Mouse (Mus musculus): ENCODE measurements around the gene 1110051M20Rik.

The 1110051M20Rik gene

DNA sequence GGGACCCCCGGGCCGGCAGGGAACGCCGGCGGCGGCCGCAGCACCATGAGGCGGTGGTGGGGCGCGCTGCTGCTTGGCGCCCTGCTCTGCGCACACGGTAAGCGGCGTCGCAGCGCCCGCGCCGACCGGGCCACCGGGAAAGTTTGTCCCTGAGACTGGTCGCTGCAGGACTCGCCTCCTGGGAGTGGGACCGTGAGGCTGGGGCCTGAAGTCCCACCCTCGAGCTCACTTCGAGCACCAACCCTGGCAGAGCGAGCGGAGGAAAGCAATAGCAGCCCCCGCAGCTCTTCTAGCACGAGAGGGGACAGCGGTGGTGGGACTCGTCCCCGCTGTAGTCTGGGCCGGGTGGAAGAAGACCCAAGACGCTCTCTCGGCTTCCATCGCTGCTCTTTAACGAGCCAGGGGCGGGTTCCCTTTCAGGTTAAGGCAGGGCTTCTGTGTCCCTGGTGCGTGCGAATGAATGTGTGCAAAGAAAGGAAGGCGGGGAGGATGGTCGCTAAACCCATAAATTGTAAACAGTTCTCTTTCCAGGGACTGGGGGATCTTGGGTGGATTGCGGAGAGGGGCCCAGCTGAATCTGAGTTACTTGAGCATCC is 13.2 kb upstream of the 1110051M20Rik start:
- DNase-seq (ENCODE audit: low spot score): peak; percentile 51

DNA sequence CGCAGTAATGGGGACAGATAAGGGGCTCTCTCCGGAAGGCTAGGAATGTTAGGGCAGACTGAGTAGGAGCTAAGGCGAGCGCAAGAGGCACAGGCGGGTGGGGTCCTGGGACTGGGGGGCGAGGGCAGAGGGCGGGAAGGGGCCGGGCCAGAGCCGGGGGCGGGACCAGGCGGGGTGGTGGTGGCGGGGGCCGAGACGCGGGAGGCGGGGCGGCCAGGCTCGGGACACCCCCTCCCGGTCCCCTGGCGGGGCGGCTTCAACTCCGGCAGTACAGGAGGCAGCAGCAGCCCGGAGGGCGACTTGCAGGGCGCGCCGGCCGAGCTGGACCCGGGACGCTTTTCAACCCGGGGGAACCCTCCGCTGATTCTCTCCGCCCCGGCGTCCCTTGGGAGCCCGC is 12.8 kb upstream of the 1110051M20Rik start, which contains the start of gene Lrp4:
Gene Lrp4, plus strand, starts transcription at position 253 of the 397 bp plus-strand sequence.
- DNase-seq (ENCODE audit: low spot score): peak; percentile 73

DNA sequence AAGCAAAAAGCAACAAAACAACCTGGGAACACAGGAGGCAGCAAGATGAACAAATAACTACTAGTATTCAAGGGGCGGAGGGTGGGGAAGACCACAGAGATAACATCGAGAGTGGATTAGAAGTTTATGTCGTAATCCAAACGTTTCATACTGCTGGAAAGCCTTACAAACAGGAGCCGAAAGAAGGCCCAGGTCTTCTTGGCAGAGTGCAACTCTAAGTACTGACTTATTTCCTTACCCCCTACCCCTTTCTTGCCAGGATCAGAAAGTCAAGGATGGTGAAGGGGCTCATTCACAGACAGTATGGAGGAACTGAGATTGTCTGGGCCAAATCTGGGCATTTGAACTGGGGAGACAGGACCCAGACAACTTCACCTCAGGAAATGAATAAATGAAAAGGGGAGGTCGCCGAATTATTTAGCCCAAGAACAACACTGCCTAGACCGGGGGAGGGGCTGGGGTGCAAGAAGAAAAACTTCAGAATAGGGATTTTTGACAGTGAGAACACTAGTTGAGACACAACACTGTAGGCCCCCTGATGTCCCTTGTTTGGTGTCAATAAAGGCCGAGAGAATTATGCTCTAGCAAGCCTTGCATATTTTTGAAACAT is 12.1 kb upstream of the 1110051M20Rik start:
- no peak for DNase-seq (ENCODE audit: low spot score)

DNA sequence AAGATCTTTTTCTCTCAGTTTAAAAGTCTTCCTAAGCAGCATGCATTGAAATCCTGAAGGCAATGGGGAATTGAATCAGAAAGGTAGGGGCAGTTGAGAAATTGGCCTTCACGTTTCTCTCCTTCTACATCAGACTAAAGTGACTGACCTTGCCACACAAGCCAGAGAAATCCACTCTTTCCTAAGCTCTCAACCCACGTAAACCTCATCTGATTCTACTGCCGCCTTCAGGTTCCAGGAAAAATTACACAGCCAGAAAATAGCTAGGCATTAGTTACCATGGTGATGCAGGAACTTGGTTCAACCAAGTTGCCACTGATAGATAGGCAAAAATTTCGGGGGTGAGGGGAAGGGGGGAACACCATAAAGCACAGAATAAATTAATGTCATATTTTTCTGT is 11.3 kb upstream of the 1110051M20Rik start:
- no peak for DNase-seq (ENCODE audit: low spot score)

DNA sequence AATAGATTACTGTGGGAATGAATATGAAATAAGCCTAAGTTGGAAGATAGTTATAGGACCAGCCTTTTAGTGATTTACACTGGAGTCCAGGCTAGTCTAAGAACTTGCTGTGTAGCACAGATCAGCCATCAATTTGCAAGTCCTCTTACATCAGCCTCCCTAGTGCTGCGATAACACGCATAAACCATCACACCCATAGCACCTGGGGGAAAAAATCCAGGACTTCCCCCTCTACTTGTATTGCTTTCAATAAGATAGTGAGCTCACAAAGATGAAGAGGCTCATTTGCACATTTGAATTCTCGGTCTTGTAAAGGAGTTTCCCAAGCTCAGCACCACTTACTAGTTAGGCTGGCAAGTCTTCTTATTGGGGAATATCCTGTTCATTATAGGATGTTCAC is 9.9 kb upstream of the 1110051M20Rik start:
- no peak for DNase-seq (ENCODE audit: low spot score)

DNA sequence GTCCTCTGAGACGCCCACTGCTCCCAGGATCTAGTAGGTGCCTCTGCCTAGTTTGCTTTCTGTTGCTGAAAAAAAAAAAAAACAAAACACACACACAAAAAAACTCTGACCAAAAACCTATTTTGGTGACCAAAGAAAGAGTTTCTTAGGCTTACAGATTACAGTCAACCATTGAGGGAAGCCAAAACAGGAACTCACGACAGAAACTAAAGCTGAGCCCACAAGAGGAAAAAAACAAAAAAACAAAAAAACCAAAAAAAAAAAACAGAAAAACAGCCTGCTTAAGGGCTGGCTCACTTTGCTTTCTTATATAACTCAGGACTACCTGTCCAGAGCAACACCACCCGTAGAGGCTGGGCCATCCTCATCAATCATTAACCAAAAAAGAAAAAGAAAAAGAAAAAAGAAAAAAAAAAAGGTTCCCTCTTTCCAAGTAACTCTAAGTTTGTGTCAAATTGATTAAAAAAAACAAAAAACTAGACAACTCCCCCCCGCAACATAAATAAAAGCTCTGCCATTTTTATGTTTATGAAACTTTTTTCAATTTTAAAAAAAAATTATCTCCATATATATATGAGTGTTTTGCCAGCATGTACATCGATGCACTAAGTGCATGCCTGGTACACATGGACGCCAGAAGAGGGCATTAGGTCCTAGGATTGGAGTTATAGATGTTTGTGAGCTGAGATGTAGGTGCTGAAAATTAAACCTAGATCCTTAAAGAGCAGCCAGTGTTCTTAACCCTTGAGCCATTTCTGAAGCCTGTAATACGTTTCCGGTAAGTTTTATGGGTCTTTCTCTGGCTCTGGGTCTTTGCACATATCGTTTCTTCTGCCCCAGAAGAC is 8.9 kb upstream of the 1110051M20Rik start:
- DNase-seq (ENCODE audit: low spot score): no peak

DNA sequence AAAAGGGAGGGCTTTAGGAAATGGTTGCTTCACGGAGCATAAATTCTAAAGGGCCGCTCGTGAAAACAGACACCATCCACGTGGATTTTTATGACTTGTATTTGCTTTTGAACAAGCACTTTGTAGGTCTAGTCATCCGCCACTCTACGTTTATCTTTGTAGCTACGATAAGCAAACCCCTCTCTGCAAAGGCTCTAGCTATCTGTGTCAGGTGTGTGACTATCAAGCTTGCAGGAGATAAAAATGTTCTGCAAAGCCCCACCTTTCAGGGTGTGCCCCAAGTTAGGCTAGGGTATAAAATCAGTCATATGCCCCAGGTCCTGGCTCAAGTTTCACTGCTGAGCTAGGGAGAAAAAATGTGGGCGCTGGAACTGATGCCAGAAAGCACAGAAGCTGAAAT is 8.2 kb upstream of the 1110051M20Rik start:
- DNase-seq (ENCODE audit: low spot score): no peak

DNA sequence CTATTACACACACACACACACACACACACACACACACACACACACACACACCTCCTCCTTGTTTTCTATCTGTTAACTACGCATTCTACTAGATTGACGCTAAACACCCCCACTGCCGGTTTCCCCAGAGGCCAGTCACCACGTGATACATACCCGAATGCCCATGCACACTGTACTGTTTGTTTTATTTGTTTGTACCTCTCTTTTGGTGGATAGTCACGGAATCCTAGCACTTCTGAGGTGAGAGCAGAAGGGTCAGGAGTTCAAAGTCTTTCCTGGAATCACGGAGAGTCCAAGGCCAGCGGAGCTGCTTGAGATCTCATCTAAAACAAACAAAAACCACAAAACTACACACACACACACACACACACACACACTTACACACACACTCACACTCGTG is 5.8 kb upstream of the 1110051M20Rik start:
- no peak for DNase-seq (ENCODE audit: low spot score)

DNA sequence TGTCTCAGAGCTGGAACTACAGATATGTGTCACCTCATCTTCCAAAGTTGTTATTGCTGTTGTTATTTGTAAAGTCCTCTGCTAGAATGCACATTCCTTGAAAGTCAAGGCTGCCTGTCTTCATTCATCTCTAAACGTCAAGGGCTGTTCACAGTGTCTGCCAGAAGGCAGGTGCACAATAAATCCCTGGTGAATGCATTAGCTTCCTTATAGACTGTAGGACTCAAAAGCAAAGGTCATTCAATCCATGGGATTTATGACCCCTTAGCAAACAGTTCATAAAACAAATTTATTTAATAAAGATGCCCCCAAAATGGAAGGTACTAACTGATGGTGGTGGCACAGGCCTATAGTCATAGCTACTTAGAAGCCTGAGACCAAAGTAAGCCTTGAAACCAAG is 5.2 kb upstream of the 1110051M20Rik start:
- DNase-seq (ENCODE audit: low spot score): no peak

DNA sequence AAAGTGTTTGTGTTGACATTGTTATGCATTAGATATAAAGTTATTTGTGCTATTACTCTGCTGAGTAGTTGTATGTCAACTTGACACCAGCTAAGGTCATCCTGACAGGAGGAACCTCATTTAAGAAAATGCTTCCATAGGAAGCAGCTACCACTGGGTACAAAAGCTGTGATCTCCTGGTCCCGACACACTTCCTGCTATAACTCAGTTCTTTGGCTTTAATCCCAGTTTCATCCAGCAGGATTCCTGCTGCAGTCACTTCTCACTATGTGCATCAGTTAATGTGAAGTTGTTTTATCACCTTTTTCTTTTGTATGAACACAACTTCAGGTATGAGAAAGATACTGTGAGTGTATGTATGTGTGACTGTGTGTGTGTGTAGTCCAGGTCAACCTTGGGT is 2.3 kb downstream of the 1110051M20Rik start:
- DNase-seq (ENCODE audit: low spot score): no peak

DNA sequence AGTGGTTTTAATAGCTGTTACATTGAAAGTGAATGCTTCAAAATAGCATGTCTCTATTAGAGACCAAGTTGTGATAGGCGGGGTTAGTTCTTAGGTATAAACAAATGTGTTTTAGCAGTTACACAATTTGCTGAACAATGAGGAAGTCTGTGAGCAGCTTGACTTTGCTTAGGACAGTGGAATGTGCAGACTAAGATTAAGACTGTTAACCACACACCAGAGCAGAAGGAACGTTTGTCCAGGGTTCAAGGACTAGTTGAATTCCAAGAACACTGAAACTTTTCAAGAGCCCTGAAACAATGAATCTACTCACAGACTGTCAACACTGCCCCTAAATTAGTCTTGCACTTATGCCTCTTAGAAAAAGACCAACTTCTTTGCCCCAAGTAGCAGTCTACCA is 2.8 kb downstream of the 1110051M20Rik start:
- no peak for DNase-seq (ENCODE audit: low spot score)

DNA sequence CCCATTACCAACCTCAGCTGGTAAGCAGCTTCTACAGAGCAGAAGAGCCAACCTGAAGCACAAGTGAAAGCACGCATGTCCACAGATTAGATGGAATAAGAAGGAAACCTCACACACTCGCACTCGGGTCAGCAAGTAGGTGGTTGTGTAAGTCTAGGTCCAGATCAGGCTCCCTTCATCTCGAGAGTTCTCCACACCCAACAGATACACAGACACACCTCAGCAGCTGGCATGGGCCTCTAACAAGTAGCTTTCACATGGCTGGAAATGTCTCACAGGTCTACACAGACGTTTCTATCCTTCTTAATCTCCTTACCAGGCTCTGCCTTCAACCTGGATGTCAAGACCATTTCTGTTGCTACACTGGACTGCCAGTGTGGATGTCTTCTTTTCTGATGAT is 3.8 kb downstream of the 1110051M20Rik start:
- no peak for DNase-seq (ENCODE audit: low spot score)

DNA sequence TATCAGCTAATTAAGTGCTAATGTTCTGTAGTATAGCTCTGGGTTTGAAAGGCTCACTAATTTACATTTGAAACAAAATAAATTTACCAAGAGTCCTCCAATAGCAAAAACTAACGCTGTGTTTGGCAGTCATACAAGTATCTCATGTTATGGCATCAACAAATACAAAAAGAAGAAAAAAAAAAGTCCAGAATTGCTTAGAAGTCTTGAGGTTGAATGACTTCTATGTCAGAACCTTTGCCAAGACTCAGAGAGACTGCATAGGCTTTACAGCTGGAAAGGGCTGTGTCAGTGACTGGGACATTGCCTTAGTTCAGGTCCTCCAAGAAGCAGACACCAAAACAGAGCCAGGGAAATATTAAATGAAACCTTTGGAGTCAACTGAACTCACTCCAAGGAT is 4.6 kb downstream of the 1110051M20Rik start:
- DNase-seq (ENCODE audit: low spot score): no peak

DNA sequence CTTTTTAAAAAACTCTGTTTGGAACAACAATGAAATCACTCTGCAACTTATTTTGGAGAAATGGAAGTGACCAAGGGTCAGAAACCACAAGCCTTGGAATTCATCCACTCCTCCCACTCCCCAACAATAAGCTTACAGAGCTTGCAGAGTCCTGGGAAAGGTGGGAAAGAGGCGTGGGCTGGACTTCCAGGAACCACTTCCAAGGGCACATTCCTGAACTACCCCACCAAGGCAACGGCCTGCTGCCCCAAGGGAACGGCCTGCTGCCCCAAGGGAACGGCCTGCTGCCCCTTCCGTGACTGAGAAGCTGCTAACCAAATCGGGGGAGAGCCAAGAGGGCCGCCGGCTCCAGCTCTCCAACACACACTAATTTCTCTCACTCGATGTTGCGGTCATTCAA is 5.2 kb downstream of the 1110051M20Rik start:
- DNase-seq (ENCODE audit: low spot score): no peak

DNA sequence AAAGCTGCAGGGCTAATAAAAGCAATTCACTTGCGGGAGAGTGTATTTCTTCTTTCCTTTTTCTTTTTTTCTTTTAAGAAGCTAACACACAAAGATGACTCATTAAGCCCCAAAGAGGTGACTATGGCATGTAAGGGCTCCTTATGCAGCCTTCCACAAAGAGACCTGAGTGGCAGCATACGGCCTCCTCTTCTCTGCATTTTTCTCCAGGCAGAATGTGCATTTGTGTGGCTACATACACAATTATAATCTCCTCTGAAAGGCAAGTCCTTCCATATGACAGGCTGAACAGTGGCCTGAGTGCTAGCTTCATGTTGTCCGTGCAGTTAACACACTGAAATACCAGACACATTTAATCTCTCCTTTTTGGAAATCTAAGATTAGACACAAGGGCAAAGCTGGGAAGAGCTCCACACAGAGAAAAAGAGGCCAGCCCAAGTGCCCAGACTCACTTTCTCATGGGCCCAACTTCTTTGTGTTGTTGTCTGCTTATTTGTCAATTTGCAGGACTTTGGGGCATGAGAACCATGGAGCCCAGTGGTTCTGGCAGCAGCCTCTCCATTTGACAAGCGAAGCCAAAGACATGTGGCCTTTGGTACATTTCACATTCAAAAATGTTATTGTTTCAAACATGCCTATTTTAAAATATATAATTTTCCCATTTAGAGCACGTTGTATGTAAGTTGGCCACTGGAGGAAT is 7.2 kb downstream of the 1110051M20Rik start:
- DNase-seq (ENCODE audit: low spot score): no peak

DNA sequence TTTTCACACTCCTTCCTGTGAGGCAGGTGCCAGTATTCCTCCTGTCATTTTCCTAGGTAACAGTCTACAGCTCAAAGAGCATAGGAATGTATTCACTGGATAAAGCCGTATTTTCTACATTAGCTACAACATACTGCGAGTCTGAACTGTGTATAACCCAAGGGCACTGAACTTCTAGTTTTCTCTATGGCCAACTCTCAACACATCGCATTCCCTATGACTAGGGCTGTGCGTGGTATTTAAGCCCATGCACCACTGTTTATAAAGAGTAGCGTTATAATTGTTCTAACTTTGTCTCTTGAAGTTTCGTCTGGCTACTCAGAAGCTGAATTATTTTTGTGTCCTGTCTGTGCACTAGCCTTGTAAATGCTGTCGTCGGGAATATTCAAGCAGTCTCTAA is 7.8 kb downstream of the 1110051M20Rik start:
- DNase-seq (ENCODE audit: low spot score): no peak

DNA sequence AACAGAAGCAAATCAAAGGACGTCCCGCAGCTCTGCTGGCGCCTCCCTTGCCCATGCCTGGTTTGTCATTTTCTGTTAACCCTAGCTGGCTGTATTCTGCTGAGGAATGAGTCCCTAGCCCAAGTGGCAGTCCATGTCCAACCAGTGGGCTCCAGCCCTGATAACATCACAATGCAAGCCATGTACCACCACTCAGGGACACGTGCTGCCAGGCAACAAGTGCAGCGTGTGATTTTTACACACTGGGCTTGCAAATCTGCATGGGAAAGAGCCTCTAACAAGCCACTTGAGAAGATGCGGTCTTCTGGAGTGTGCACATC is 13.9 kb downstream of the 1110051M20Rik start:
- no peak for DNase-seq (ENCODE audit: low spot score)

DNA sequence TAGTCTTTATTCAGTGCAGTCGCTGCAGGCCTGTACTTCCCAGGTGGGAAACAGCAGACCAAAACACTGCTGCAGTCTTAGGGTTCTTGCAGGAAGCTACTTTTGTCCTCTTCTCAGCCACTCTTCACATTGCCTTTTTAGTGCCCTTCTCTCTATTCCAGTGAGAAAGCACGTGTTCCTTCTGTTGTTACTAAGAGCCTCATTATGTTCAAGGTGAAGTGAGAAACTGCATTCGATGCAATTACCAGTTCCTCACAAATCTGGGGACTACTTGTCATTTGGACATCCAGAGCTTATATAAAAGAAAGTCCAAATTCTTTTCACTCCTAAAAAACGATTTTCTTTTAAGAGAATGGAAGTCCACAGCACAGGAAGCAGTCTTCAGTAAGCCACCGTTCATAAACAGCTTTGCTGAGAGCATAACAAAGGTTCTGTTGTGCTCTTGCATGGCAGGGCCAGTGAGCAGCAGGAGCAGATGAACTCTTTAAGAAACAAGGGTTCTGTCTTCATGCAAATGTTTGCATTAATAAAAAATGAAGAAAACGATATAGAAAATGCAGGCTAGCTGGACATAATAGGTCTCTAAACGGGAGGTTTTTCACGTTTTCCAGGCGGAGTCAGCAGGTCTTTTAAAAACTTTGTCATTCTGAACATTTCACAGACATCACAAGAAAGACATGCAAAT is 14.4 kb downstream of the 1110051M20Rik start:
- no peak for DNase-seq (ENCODE audit: low spot score)

DNA sequence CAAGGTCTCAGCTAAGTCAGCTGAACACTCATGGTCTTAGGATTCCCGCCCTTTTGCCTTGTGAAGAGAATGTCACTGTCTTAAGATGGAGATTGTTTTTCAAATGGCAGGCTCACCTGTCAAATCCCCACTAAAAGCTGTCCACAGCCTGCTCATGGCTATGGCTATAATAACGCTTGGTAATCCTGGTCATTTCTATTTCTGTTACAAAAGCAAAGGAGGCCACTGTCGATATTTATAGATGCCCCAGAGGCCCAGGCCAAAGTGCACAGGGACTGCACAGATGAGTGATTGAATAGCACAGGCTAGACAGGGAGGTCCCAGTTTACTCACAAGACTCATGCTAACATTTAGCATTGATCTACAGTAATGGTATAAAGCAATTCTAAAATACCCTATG is 15.4 kb downstream of the 1110051M20Rik start:
- DNase-seq (ENCODE audit: low spot score): no peak

DNA sequence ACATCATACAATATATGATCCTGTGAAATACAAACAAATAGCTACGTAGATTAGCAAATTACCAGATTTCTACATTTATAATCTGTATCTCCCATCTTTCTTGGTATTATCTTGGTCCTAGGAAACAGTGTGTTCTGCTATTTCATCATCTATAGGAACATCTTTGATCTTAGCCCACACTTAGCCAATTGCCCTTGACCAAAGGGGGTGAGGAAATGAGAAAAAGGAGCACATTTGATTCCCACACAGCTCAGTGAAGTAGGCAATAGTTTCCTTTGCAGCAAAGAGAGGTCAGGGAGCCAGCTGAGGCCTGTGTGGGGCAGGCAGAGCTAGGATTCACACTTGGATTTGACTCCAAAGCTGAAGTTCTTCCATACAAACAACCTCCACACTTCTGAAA is 18.2 kb downstream of the 1110051M20Rik start:
- no peak for DNase-seq (ENCODE audit: low spot score)

DNA sequence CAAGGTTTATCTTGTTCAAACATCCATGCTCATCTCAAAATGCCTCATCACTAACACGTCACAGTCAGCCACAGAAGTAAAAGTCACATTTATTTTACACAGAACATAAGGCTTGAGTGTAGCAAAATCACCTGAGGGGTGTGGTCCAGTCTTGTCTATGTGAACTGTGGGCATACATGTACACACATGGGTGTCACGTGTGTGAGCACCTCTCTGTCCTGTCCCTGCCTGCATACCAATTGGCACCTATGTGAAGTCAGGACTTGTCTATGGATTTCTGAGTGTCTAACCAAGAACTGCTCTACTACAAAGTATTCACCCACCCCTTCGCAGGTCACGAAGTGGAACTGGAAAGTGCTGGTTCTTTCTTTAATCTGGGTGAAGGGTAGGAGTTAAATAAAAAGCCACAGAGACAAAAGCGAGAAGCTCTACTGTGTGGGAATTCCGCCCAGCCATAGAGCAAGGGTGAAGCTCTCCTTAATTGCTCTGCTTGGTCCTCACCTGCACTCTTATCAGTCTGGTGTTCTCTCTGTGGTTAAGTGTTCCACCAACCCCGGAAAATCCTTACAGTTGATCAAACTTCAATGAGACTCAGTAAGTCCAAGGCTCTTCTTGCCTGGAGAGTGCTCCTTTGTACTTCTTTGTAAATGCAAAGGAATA is 20.3 kb downstream of the 1110051M20Rik start:
- no peak for DNase-seq (ENCODE audit: low spot score)

DNA sequence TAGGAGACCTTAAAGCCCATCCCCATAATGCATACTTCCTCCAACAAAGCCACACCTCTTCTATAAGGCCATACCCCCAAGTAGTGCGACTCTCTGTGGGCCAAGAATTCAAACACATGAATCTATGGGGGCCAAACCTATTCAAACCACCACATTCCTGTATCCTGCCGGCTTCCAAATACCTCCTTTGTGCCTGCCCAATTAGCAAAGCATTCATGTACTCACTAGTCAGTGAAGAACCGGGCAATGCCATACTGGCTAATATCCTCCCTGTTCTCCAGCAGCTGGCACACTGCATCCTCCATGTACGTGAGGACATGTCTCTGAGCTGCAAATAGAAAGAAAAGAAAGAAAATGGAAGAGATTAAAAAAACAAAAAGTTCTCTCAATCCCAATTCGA is 22.9 kb downstream of the 1110051M20Rik start:
- no peak for DNase-seq (ENCODE audit: low spot score)

Data from testis, postnatal 10 days (tissue).